Mouse (Mus musculus): ENCODE measurements around the gene Il34.

DNA sequence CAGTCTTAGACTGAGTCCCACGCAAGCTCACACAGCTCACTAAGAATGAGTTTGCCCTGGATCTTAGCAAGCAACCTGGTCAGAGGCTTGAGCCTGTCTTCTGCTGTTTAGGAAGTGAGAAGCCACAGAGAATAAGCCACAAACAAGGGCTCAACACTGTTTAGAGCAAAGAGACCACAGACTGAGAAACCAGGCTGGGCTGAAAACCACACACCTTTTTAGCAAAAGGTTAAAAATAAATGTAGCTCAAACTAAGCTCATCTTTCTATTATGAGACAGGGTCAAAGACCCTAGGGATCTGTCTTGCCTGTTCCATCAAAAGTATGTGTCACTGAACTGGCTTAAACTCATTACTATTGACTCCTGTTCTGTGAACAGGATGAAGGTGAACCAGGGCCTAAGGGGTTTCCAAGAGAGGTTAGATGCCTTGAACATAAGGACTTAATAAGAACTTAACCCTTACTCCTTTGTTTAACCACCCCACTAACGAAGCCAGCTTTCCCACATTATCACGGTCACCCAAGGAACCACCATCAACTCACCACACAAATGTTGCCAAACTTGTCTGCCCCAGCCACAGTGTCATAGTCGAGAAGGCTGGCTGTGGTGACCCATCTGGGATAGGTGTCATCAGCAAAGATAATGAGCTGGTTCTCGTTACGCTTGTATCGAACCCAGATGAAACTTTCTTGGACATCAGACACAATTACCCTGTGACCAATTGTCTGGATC lies 7.5 kb upstream of the Il34 start:
- no peak for TF ChIP-seq CTCF (IDR thresholded peaks at IDR 0.05; ENCODE audit: borderline replicate concordance, extremely low read depth, insufficient read depth, insufficient read length)
- no peak for TF ChIP-seq POLR2A (IDR thresholded peaks at IDR 0.05; ENCODE audit: borderline replicate concordance, extremely low read depth, insufficient read depth, insufficient read length, poor library complexity, severe bottlenecking)
